Mouse (Mus musculus) central nervous system, embryonic 18 days (tissue): ENCODE measurements around the gene Gm10959. TPM values are rescaled to one million over a fixed set of nuclear protein-coding genes. Genes with fewer than 3 reads are reported as not detected.

Experiments used
- polyA plus RNA-seq: library from polyadenylated mRNA; depleted of rRNA; stranded (reverse); fragments of >200 nt; gene quantifications from 2 replicates; pipeline ENCODE4 v1.2.3, GENCODE M21; 2012; rRNA removed

Gm10959 gene
- not detected in 2 replicates for polyA plus RNA-seq

DNA sequence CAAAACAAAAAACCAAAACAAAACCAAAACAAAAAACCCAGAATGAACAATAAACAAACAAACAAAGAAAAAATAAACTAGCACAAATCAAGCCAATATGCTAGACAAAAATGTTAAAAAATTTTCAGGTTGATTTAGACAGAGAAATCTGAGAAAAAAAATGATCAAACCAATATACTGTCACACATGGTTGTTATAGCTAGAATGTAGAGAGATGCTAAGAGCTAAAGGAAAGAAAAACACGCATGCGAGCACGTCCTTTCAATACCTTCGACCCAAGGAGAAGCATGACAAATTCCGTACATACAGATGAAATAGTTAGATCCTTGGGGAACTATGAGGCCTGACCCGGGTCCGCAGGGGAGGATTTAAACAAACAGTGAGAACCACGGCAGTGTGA lies at the start of gene Gm10959:
Gm10959 (minus strand) TSS at position 101 of the 400 bp plus-strand sequence.

DNA sequence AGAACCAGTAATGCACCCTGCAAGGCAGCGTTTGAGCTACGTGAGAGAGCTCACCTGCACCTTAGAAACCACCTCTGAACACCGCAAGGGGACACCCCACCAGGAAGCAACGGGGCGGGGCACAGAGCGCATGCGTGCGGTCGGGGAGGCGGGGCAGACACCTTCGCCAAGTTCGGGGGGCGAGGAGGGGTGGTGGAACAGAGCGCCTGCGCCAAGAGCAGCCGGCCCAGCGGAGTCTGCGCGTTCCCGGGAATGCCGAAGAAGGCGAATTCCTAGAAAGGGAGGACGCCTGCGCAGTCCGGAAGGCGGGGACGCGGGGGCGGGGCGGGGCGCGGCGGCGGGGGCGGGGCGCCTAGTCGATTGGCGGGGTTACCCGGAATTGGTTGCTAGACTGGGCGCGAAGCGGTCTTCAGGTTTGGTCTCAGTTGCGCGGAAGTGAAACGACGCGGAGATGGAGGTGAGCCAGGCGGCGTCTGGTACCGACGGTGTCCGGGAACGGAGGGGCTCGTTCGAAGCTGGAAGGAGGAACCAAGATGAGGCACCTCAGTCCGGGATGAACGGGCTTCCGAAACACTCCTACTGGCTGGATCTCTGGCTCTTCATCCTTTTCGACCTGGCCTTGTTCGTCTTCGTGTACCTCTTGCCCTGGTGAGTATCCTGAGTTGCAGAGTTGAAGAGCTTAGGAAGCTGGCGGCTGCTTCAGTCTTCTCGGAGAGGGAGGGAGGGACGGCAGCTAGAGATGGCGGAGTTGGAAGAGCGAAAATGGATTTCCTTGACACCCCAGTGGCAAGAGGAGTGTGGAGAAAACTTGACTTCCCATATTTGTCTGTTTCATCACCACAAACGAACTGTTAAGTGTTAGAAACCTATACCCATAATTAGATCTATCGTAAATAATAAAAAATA lies 5.1 kb upstream of the Gm10959 start, which contains the start of gene 1810037I17Rik:
1810037I17Rik (plus strand) TSS at position 195 of the 906 bp plus-strand sequence.

GRCm38 (mm10) chr3:122894772-122895171 lies 24.4 kb downstream of the Gm10959 start, which contains the start of gene Fabp2:
Fabp2 (plus strand) TSS chr3:122895072.

Other genes with a start within 250 kb of the Gm10959 start
- 3.8 and 3.9 TPM in 2 replicates for gene Pde5a, start 190.4 kb downstream of the Gm10959 start, polyA plus RNA-seq
- not detected in 2 replicates for gene Fabp2, start 24.3 kb downstream of the Gm10959 start, polyA plus RNA-seq
- 42.8 and 47.9 TPM in 2 replicates for gene 1810037I17Rik, start 4.8 kb upstream of the Gm10959 start, polyA plus RNA-seq
- 6.2 and 6.4 TPM in 2 replicates for gene Usp53, start 65.2 kb upstream of the Gm10959 start, polyA plus RNA-seq
- gene Myoz2, start 115.7 kb upstream of the Gm10959 start, polyA plus RNA-seq, result 0.19 and 4.9 TPM in 2 replicates